Mouse (Mus musculus) myocyte (in vitro differentiated cells): ENCODE measurements at regions not wholly inside any gene's neighbourhood (a gene's known extent, or its start where the extent isn't known, plus 50 kb on each side); places are given as distances from the start of the nearest gene placed in this dataset.

ENCODE experiments used
- H3K27me3 ChIP-seq: one replicate; pipeline ENCODE4 v1.6.1; 2011; ENCODE audit not compliant: control insufficient read depth, insufficient read depth, insufficient read length
- H3K36me3 ChIP-seq: one replicate; pipeline ENCODE4 v1.6.1; 2011; ENCODE audit not compliant: control insufficient read depth, insufficient read depth
- H3K4me2 ChIP-seq: one replicate; pipeline ENCODE4 v1.6.1; 2011; ENCODE audit warnings: low read depth, control low read depth
- H3K4me3 ChIP-seq: one replicate; pipeline ENCODE4 v1.5.1; 2011; ENCODE audit warnings: mild to moderate bottlenecking, control low read depth, moderate library complexity
- H3K79me2 ChIP-seq: one replicate; pipeline ENCODE4 v1.6.1; 2011; ENCODE audit not compliant: control insufficient read depth, insufficient read depth
- H3ac ChIP-seq: one replicate; pipeline ENCODE4 v1.6.1; 2011; ENCODE audit not compliant: control insufficient read depth, insufficient read length
- CEBPB ChIP-seq: IDR thresholded peaks from 2 replicates; pipeline ENCODE4 v1.6.1; 2011; ENCODE audit warnings: mild to moderate bottlenecking, moderate library complexity; ENCODE audit not compliant: poor library complexity, insufficient read depth, severe bottlenecking
- E2F4 ChIP-seq: IDR thresholded peaks from one replicate; pipeline ENCODE4 v1.6.1; 2011; ENCODE audit warnings: mild to moderate bottlenecking, control low read depth, moderate library complexity; ENCODE audit not compliant: insufficient read depth
- MAX ChIP-seq: IDR thresholded peaks from one replicate; pipeline ENCODE4 v1.6.1; 2011; ENCODE audit warnings: low read depth, mild to moderate bottlenecking, control low read depth
- MYOD1 ChIP-seq, 3 experiments: IDR thresholded peaks; one replicate each; pipeline ENCODE4 v1.6.1; 2011; ENCODE audit warnings: control low read depth in 2 of 3, low read depth in 2 of 3, mild to moderate bottlenecking in 2 of 3, moderate library complexity in 1 of 3; ENCODE audit not compliant: insufficient read length in 2 of 3, control insufficient read depth in 1 of 3
- MYOG ChIP-seq, 3 experiments: IDR thresholded peaks; one replicate each; pipeline ENCODE4 v1.6.1; 2011; ENCODE audit warnings: control low read depth in 2 of 3, low read depth in 2 of 3, mild to moderate bottlenecking in 2 of 3; ENCODE audit not compliant: insufficient read length in 2 of 3, control insufficient read depth in 1 of 3, insufficient read depth in 1 of 3
- POLR2A ChIP-seq: IDR thresholded peaks from one replicate; pipeline ENCODE4 v1.6.1; 2011; ENCODE audit warnings: low read depth, mild to moderate bottlenecking, control low read depth, moderate library complexity; ENCODE audit not compliant: insufficient read length
- POLR2AphosphoS2 ChIP-seq: IDR thresholded peaks from one replicate; pipeline ENCODE4 v1.6.1; 2011; ENCODE audit warnings: low read depth, control low read depth; ENCODE audit not compliant: insufficient read length
- REST ChIP-seq: IDR thresholded peaks from one replicate; pipeline ENCODE4 v1.6.1; 2011; ENCODE audit warnings: mild to moderate bottlenecking, control low read depth, moderate library complexity; ENCODE audit not compliant: insufficient read depth, insufficient read length
- SRF ChIP-seq: IDR thresholded peaks from one replicate; pipeline ENCODE4 v1.6.1; 2011; ENCODE audit warnings: low read depth; ENCODE audit not compliant: control insufficient read depth, insufficient read length
- TCF12 ChIP-seq: IDR thresholded peaks from one replicate; pipeline ENCODE4 v1.6.1; 2011; ENCODE audit warnings: mild to moderate bottlenecking, control low read depth; ENCODE audit not compliant: poor library complexity, insufficient read depth, severe bottlenecking
- TCF3 ChIP-seq: IDR thresholded peaks from one replicate; pipeline ENCODE4 v1.6.1; 2011; ENCODE audit warnings: low read depth, control low read depth; ENCODE audit not compliant: insufficient read length
- USF1 ChIP-seq: IDR thresholded peaks from one replicate; pipeline ENCODE4 v1.6.1; 2011; ENCODE audit warnings: low read depth, mild to moderate bottlenecking, control low read depth, moderate library complexity

GRCm38 (mm10) chr10:15540780-15541426 lies 822.9 kb upstream of the Gje1 start:
- no peak overlapping the region for H3K4me3 ChIP-seq
- H3K36me3 ChIP-seq: no peaks in the 10 kb centered on the region
- no peak for TF ChIP-seq MYOG (IDR thresholded peaks at IDR 0.05; ENCODE audit: control insufficient read depth in 1 of 3, insufficient read depth in 1 of 3, insufficient read length in 2 of 3, low read depth in 2 of 3)
- TF ChIP-seq USF1: no peak
- no peak for TF ChIP-seq SRF
- no peak for TF ChIP-seq TCF12
- no peak for TF ChIP-seq TCF3
- no peak for TF ChIP-seq POLR2A
- TF ChIP-seq POLR2AphosphoS2: no peak
- TF ChIP-seq MYOD1 (IDR thresholded peaks at IDR 0.05; ENCODE audit: control insufficient read depth in 1 of 3, insufficient read length in 2 of 3, low read depth in 2 of 3): no peak
- TF ChIP-seq CEBPB: no peak
- no peak for TF ChIP-seq MAX
- no peak for TF ChIP-seq REST
- no peak for TF ChIP-seq E2F4
- H3K4me2 ChIP-seq: no peak overlapping the region
- no peaks in the 10 kb centered on the region for H3K27me3 ChIP-seq
- no peak overlapping the region for H3ac ChIP-seq
- no peaks in the 10 kb centered on the region for H3K79me2 ChIP-seq

GRCm38 (mm10) chr10:15536053-15536452 lies 818.0 kb upstream of the Gje1 start:
- Histone ChIP-seq H3K4me2 (no peak overlapping the region), H3K27me3 (no peaks in the 10 kb centered on the region), H3ac (no peak overlapping the region), H3K4me3 (no peak overlapping the region), H3K36me3 (no peaks in the 10 kb centered on the region), H3K79me2 (no peaks in the 10 kb centered on the region)
- TF ChIP-seq MYOG (IDR thresholded peaks at IDR 0.05; ENCODE audit: control insufficient read depth in 1 of 3, insufficient read depth in 1 of 3, insufficient read length in 2 of 3, low read depth in 2 of 3): no peak
- TF ChIP-seq POLR2A: no peak
- no peak for TF ChIP-seq CEBPB
- no peak for TF ChIP-seq POLR2AphosphoS2
- no peak for TF ChIP-seq MYOD1 (IDR thresholded peaks at IDR 0.05; ENCODE audit: control insufficient read depth in 1 of 3, insufficient read length in 2 of 3, low read depth in 2 of 3)
- TF ChIP-seq REST: no peak
- TF ChIP-seq SRF: no peak
- TF ChIP-seq TCF12: no peak
- TF ChIP-seq E2F4: no peak
- TF ChIP-seq TCF3: no peak
- TF ChIP-seq MAX: no peak
- TF ChIP-seq USF1: no peak

DNA sequence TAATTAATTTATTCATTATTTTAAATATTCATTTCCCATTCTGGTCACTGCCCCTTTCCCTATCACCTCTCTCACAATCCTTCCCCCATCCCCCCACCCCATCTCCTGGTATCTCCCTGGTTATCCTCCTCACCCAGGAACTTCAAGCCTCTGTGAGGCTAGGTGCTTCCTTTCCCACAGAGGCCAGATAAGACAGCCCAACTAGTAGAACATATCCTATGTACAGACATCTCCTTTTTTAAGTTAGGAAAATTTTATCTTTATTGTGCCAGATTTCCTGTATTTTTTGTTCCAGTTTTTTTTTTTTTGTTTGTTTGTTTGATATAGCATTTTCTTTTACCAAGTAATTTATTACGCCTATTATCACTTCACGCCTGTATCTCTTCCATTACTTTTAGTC lies 769.4 kb upstream of the Gje1 start:
- Histone ChIP-seq H3K4me3 (no peak overlapping the region), H3K27me3 (no peaks in the 10 kb centered on the region), H3K36me3 (no peaks in the 10 kb centered on the region), H3ac (no peak overlapping the region), H3K79me2 (no peaks in the 10 kb centered on the region), H3K4me2 (no peak overlapping the region)
- no peak for TF ChIP-seq SRF

DNA sequence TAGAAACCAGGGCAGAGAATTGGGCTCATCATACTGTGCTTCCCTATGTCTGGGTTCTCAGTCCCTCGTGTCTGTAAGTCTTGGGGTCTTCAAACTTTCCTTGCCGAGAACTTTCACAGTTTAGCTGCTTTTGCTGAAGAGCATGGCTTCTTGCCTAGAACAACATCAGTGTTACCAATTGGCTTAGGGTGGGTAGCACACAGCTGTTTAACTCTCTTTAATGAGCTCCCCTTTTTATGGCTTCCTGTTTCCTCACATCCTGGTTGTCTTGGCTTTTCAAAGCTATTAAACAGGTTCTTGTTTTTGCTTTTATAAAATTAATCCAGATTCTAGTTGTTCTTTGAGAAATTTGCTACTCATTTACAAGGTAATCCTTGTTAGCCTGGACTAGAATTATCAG lies 725.3 kb upstream of the Gje1 start:
- TF ChIP-seq POLR2AphosphoS2 (no peak), MYOG (IDR thresholded peaks at IDR 0.05; ENCODE audit: control insufficient read depth in 1 of 3, insufficient read depth in 1 of 3, insufficient read length in 2 of 3, low read depth in 2 of 3) (no peak), MAX (no peak), E2F4 (no peak), CEBPB (no peak), REST (no peak), USF1 (no peak), MYOD1 (IDR thresholded peaks at IDR 0.05; ENCODE audit: control insufficient read depth in 1 of 3, insufficient read length in 2 of 3, low read depth in 2 of 3) (no peak), POLR2A (no peak), TCF12 (no peak), SRF (no peak), TCF3 (no peak)
- H3K27me3 ChIP-seq: no peaks in the 10 kb centered on the region
- H3ac ChIP-seq: no peak overlapping the region
- H3K4me2 ChIP-seq: no peak overlapping the region
- no peak overlapping the region for H3K4me3 ChIP-seq
- H3K36me3 ChIP-seq: no peaks in the 10 kb centered on the region
- H3K79me2 ChIP-seq: no peaks in the 10 kb centered on the region

- Histone ChIP-seq H3K4me3 (no peak overlapping the region), H3K4me2 (no peak overlapping the region), H3K79me2 (no peaks in the 10 kb centered on the region), H3K27me3 (no peaks in the 10 kb centered on the region), H3ac (no peak overlapping the region), H3K36me3 (no peaks in the 10 kb centered on the region)
- TF ChIP-seq E2F4 (no peak), POLR2A (no peak), TCF12 (no peak), SRF (no peak), TCF3 (no peak)
Measured at GRCm38 (mm10) chr10:15441216-15441615, 723.2 kb upstream of the Gje1 start.
